Mouse (Mus musculus): ENCODE data around the gene Sema3b. TPM values are rescaled to one million over a fixed set of nuclear protein-coding genes. Genes with fewer than 3 reads are reported as not detected.
A peak's percentile ranks its signal among the peaks of the same experiment; 100 is the strongest.

Sema3b gene
- polyA plus RNA-seq, 1 experiment, result 4.3 TPM

GRCm38 (mm10) chr9:107586974-107587832 lies 21.8 kb downstream of the Sema3b start, which contains the start of gene Ifrd2:
Gene Ifrd2, plus strand, starts transcription at chr9:107587642.
- peak within 1 kb of the TSS; percentile 60 for H3K4me3 ChIP-seq (ENCODE audit: insufficient read depth, low read length)
- no peaks in the 10 kb centered on the region for H3K4me1 ChIP-seq (ENCODE audit: control insufficient read depth, insufficient read depth, low read length)
- no peak within 1 kb of the TSS for H3K27ac ChIP-seq (ENCODE audit: insufficient read depth, low read length)
- TF ChIP-seq POLR2A (IDR thresholded peaks at IDR 0.05; ENCODE audit: extremely low read depth, insufficient read depth, low read length) (no peak), CTCF (IDR thresholded peaks at IDR 0.05; ENCODE audit: extremely low read depth, insufficient read depth, low read length) (no peak)

GRCm38 (mm10) chr9:107586504-107586903 lies 22.5 kb downstream of the Sema3b start:
- Histone ChIP-seq H3K4me3 (ENCODE audit: insufficient read depth, low read length) (no peak overlapping the region), H3K4me1 (ENCODE audit: control insufficient read depth, insufficient read depth, low read length) (no peaks in the 10 kb centered on the region), H3K27ac (ENCODE audit: insufficient read depth, low read length) (no peak overlapping the region)
- no peak for TF ChIP-seq POLR2A (IDR thresholded peaks at IDR 0.05; ENCODE audit: extremely low read depth, insufficient read depth, low read length)
- no peak for TF ChIP-seq CTCF (IDR thresholded peaks at IDR 0.05; ENCODE audit: extremely low read depth, insufficient read depth, low read length)

GRCm38 (mm10) chr9:107583174-107583573 lies 25.9 kb downstream of the Sema3b start:
- Histone ChIP-seq H3K4me1 (ENCODE audit: control insufficient read depth, insufficient read depth, low read length) (peaks cover 6% of the 10 kb centered on the region), H3K4me3 (ENCODE audit: insufficient read depth, low read length) (no peak overlapping the region), H3K27ac (ENCODE audit: insufficient read depth, low read length) (no peak overlapping the region)
- TF ChIP-seq CTCF (IDR thresholded peaks at IDR 0.05; ENCODE audit: extremely low read depth, insufficient read depth, low read length), result no peak
- TF ChIP-seq POLR2A (IDR thresholded peaks at IDR 0.05; ENCODE audit: extremely low read depth, insufficient read depth, low read length), result no peak

GRCm38 (mm10) chr9:107582509-107583062 lies 26.4 kb downstream of the Sema3b start:
- H3K4me3 ChIP-seq (ENCODE audit: insufficient read depth, low read length), result no peak overlapping the region
- peaks cover 6% of the 10 kb centered on the region for H3K4me1 ChIP-seq (ENCODE audit: control insufficient read depth, insufficient read depth, low read length)
- no peak for TF ChIP-seq CTCF (IDR thresholded peaks at IDR 0.05; ENCODE audit: extremely low read depth, insufficient read depth, low read length)
- no peak for TF ChIP-seq POLR2A (IDR thresholded peaks at IDR 0.05; ENCODE audit: extremely low read depth, insufficient read depth, low read length)
- no peak overlapping the region for H3K27ac ChIP-seq (ENCODE audit: insufficient read depth, low read length)

- Histone ChIP-seq H3K4me1 (ENCODE audit: control insufficient read depth, insufficient read depth, low read length) (peaks cover 6% of the 10 kb centered on the region), H3K4me3 (ENCODE audit: insufficient read depth, low read length) (peak overlapping the region; percentile 69; the same call in 1 of the 2 replicates), H3K27ac (ENCODE audit: insufficient read depth, low read length) (no peak overlapping the region)
- TF ChIP-seq POLR2A (IDR thresholded peaks at IDR 0.05; ENCODE audit: extremely low read depth, insufficient read depth, low read length) (no peak), CTCF (IDR thresholded peaks at IDR 0.05; ENCODE audit: extremely low read depth, insufficient read depth, low read length) (no peak)
Measured at GRCm38 (mm10) chr9:107581584-107581983, 27.4 kb downstream of the Sema3b start.

- Histone ChIP-seq H3K4me3 (ENCODE audit: insufficient read depth, low read length) (peak within 1 kb of the TSS; percentile 69), H3K27ac (ENCODE audit: insufficient read depth, low read length) (0 out of 2 replicates have a peak within 1 kb of the TSS, but pooled peaks have one; percentile 3)
- TF ChIP-seq POLR2A (IDR thresholded peaks at IDR 0.05; ENCODE audit: extremely low read depth, insufficient read depth, low read length) (peak; percentile 86), CTCF (IDR thresholded peaks at IDR 0.05; ENCODE audit: extremely low read depth, insufficient read depth, low read length) (no peak)
Measured at GRCm38 (mm10) chr9:107580501-107581317, 28.3 kb downstream of the Sema3b start, which contains the start of gene Hyal3. Gene Hyal3, plus strand, starts transcription at chr9:107580818.

GRCm38 (mm10) chr9:107579023-107579900 lies 29.8 kb downstream of the Sema3b start:
- TF ChIP-seq POLR2A (IDR thresholded peaks at IDR 0.05; ENCODE audit: extremely low read depth, insufficient read depth, low read length), result no peak
- no peak for TF ChIP-seq CTCF (IDR thresholded peaks at IDR 0.05; ENCODE audit: extremely low read depth, insufficient read depth, low read length)
- Histone ChIP-seq H3K27ac (ENCODE audit: insufficient read depth, low read length) (no peak overlapping the region), H3K4me1 (ENCODE audit: control insufficient read depth, insufficient read depth, low read length) (peaks cover 6% of the 10 kb centered on the region), H3K4me3 (ENCODE audit: insufficient read depth, low read length) (no peak overlapping the region)

More at GRCm38 (mm10) chr9:107580501-107581317, 28.3 kb downstream of the Sema3b start, which contains the start of gene Hyal3:
- peaks cover 6% of the 10 kb centered on the region for H3K4me1 ChIP-seq (ENCODE audit: control insufficient read depth, insufficient read depth, low read length)

- Histone ChIP-seq H3K4me3 (ENCODE audit: insufficient read depth, low read length) (no peak within 1 kb of the TSS), H3K27ac (ENCODE audit: insufficient read depth, low read length) (no peak within 1 kb of the TSS), H3K4me1 (ENCODE audit: control insufficient read depth, insufficient read depth, low read length) (peaks cover 6% of the 10 kb centered on the region)
- TF ChIP-seq POLR2A (IDR thresholded peaks at IDR 0.05; ENCODE audit: extremely low read depth, insufficient read depth, low read length) (no peak), CTCF (IDR thresholded peaks at IDR 0.05; ENCODE audit: extremely low read depth, insufficient read depth, low read length) (no peak)
Measured at GRCm38 (mm10) chr9:107578587-107578986, 30.4 kb downstream of the Sema3b start, which contains the start of gene Naa80. Gene Naa80, plus strand, starts transcription at chr9:107578887.

Measured in cortical plate, adult 2 months (tissue).